Mouse (Mus musculus) stomach, postnatal 0 days (tissue): ENCODE data around the gene Art4. TPM values are rescaled to one million over a fixed set of nuclear protein-coding genes. Genes with fewer than 3 reads are reported as not detected.

ENCODE experiments used
- ATAC-seq: fragments of 200-750 bp; cut with Nextera tagmentation; 2 replicates; pipeline ENCODE4 v1.8.0; 2017; ENCODE audit not compliant: low FRiP score, low TSS enrichment
- DNase-seq: peaks from one replicate; pipeline ENCODE4 v3.0.0-alpha.2; 2016; ENCODE audit warnings: low spot score
- H3K27ac ChIP-seq: fragments of 300-500 bp; sonication (generic); replicated peaks from 2 replicates; pipeline ENCODE4 v1.5.1; 2014; ENCODE audit warnings: mild to moderate bottlenecking, control low read depth
- H3K27me3 ChIP-seq: fragments of 300-500 bp; sonication (generic); 2 replicates; pipeline ENCODE4 v1.6.1; 2014; ENCODE audit warnings: low read length; ENCODE audit not compliant: control insufficient read depth, insufficient read depth
- H3K36me3 ChIP-seq: fragments of 300-500 bp; sonication (generic); 2 replicates; pipeline ENCODE4 v1.6.1; 2014; ENCODE audit warnings: low read length, mixed read lengths; ENCODE audit not compliant: control insufficient read depth, insufficient read depth
- H3K4me1 ChIP-seq: fragments of 300-500 bp; sonication (generic); replicated peaks from 2 replicates; pipeline ENCODE4 v1.6.1; 2014; ENCODE audit warnings: antibody characterized with exemption; ENCODE audit not compliant: control insufficient read depth, insufficient read depth
- H3K4me2 ChIP-seq: fragments of 300-500 bp; sonication (generic); replicated peaks from 2 replicates; pipeline ENCODE4 v1.6.1; 2014; ENCODE audit warnings: low read depth, mild to moderate bottlenecking, control low read depth, moderate library complexity
- H3K4me3 ChIP-seq: fragments of 300-500 bp; sonication (generic); 2 replicates; pipeline ENCODE4 v1.5.1; 2014; ENCODE audit warnings: low read depth, low read length, control low read depth
- H3K9ac ChIP-seq: fragments of 300-500 bp; sonication (generic); 2 replicates; pipeline ENCODE4 v1.6.1; 2014; ENCODE audit warnings: mild to moderate bottlenecking, low read length, control low read depth, mixed read lengths
- H3K9me3 ChIP-seq: fragments of 300-500 bp; sonication (generic); 2 replicates; pipeline ENCODE4 v1.6.1; 2016; ENCODE audit warnings: low read length; ENCODE audit not compliant: control insufficient read depth
- CTCF ChIP-seq: IDR thresholded peaks from 2 replicates; pipeline ENCODE4 v1.5.1; 2016; ENCODE audit warnings: antibody characterized with exemption, low read depth, mild to moderate bottlenecking, moderate library complexity
- EP300 ChIP-seq: optimal IDR thresholded peaks from 2 replicates; pipeline ENCODE3; 2016; ENCODE audit warnings: antibody characterized with exemption
- WGBS: fragments of 180-500 bp; shearing (Covaris S2); extraction: QIAGEN DNeasy Blood & Tissue Kit; methylation state at CpG from one replicate; pipeline ENCODE4 v1.1.7; 2014; 5-methylcytosine and 5-hydroxymethylcytosine counted together
- microRNA-seq: library from miRNA; unstranded; fragments of <30 nt; microRNA quantifications from one replicate; pipeline ENCODE4, GENCODE M21; 2016
- polyA plus RNA-seq: library from polyadenylated mRNA; unstranded; fragments of >200 nt; fragmentation: Nextera tagmentation; extraction: Ambion mirVana; gene quantifications from 2 replicates; pipeline ENCODE4 v1.2.1, GENCODE M21; 2015

Art4 gene
- polyA plus RNA-seq, 1 experiment from 2014 or later, result 3.2 TPM

GRCm38 (mm10) chr6:136801274-136801673, 56.3 kb downstream of the Art4 start:
- H3K27ac ChIP-seq, result no peak overlapping the region
- TF ChIP-seq CTCF (no peak), EP300 (no peak)
- no peaks in the 10 kb centered on the region for H3K9me3 ChIP-seq
- no peak overlapping the region for H3K4me2 ChIP-seq
- H3K36me3 ChIP-seq, result no peaks in the 10 kb centered on the region
- no peak for DNase-seq
- H3K27me3 ChIP-seq, result no peaks in the 10 kb centered on the region
- ATAC-seq, result no peak
- WGBS, result 60% methylated on average over 6 of the region's 6 CpGs
- no peaks in the 10 kb centered on the region for H3K4me1 ChIP-seq
- no peak overlapping the region for H3K4me3 ChIP-seq
- H3K9ac ChIP-seq, result no peak overlapping the region

DNA sequence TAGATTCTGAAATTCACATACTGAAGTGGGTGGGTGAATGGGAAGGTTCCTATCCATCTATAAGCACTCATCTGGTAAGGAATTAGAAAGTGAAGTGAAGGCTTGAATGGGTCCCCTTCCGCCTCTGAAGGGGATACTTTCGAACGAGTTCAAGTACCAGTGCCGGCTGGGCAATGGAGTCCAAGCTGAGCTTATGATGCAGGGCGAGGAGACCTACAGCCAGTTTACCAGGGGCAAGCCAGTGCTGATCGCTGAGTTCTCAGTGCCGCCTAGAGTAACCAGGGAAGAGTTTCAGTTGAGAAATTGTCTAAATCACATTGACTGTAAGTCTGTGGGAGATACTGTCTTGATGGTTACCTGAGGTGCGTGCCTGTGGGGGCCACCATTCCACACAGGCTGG, 56.8 kb downstream of the Art4 start:
- TF ChIP-seq CTCF (no peak), EP300 (no peak)
- no peak overlapping the region for H3K27ac ChIP-seq
- no peaks in the 10 kb centered on the region for H3K27me3 ChIP-seq
- no peak overlapping the region for H3K9ac ChIP-seq
- H3K36me3 ChIP-seq, result no peaks in the 10 kb centered on the region
- H3K9me3 ChIP-seq, result no peaks in the 10 kb centered on the region
- ATAC-seq, result no peak
- H3K4me1 ChIP-seq, result no peaks in the 10 kb centered on the region
- 87% methylated on average over 8 of the region's 8 CpGs for WGBS
- H3K4me2 ChIP-seq, result no peak overlapping the region
- no peak for DNase-seq
- no peak overlapping the region for H3K4me3 ChIP-seq

Small RNAs within 50 kb of the gene (microRNA-seq; reads per million reads assigned to microRNA genes)
- not detected for gene Gm44364

Other genes with a start within 250 kb of the Art4 start
- gene Plbd1, start 195.8 kb downstream of the Art4 start, polyA plus RNA-seq, result 37.8 and 39.6 TPM in 2 replicates
- gene Gucy2c, start 76.0 kb downstream of the Art4 start, polyA plus RNA-seq, result 2.0 and 2.5 TPM in 2 replicates
- gene Hist4h4, start 53.3 kb downstream of the Art4 start, polyA plus RNA-seq, result 0.59 and 0.68 TPM in 2 replicates
- 439 and 445 TPM in 2 replicates for gene H2afj, start 49.5 kb downstream of the Art4 start, polyA plus RNA-seq
- 0.46 and 0.96 TPM in 2 replicates for gene BC049715, start 30.1 kb downstream of the Art4 start, polyA plus RNA-seq
- gene Wbp11, start 29.5 kb downstream of the Art4 start, polyA plus RNA-seq, result 39.8 and 42.8 TPM in 2 replicates
- 0.56 and 0.63 TPM in 2 replicates for gene Smco3, start 22.3 kb downstream of the Art4 start, polyA plus RNA-seq
- gene Mgp, start 18.1 kb upstream of the Art4 start, polyA plus RNA-seq, result 392 and 473 TPM in 2 replicates
- gene Erp27, start 64.4 kb upstream of the Art4 start, polyA plus RNA-seq, result 0.65 and 1.0 TPM in 2 replicates
- 0.06 and 0.40 TPM in 2 replicates for gene Pde6h, start 66.1 kb upstream of the Art4 start, polyA plus RNA-seq
- gene Arhgdib, start 84.2 kb upstream of the Art4 start, polyA plus RNA-seq, result 27.3 and 34.9 TPM in 2 replicates